Mouse (Mus musculus) MN1 (cell line): ENCODE data around the gene Fgfr2.

ENCODE experiments used
- DNase-seq: peaks from one replicate; pipeline ENCODE4 v3.0.0-alpha.2; 2016; ENCODE audit warnings: low spot score

Fgfr2 gene

GRCm38 (mm10) chr7:130664629-130665028, 2458.5 kb downstream of the Fgfr2 start:
- DNase-seq, result no peak

GRCm38 (mm10) chr7:130664037-130664436, 2459.1 kb downstream of the Fgfr2 start:
- DNase-seq, result no peak

- DNase-seq, result peak; percentile 63
Measured at GRCm38 (mm10) chr7:130662869-130663268, 2460.3 kb downstream of the Fgfr2 start.

GRCm38 (mm10) chr7:130662250-130662649, 2460.9 kb downstream of the Fgfr2 start:
- no peak for DNase-seq

- DNase-seq, result no peak
Measured at GRCm38 (mm10) chr7:130659129-130659528, 2464.0 kb downstream of the Fgfr2 start.

GRCm38 (mm10) chr7:130657751-130658150, 2465.4 kb downstream of the Fgfr2 start:
- no peak for DNase-seq

- no peak for DNase-seq
Measured at GRCm38 (mm10) chr7:130656965-130657364, 2466.2 kb downstream of the Fgfr2 start.

GRCm38 (mm10) chr7:130654562-130654961, 2468.6 kb downstream of the Fgfr2 start:
- no peak for DNase-seq

GRCm38 (mm10) chr7:130653036-130653555, 2470.1 kb downstream of the Fgfr2 start:
- peak; percentile 48 for DNase-seq

- no peak for DNase-seq
Measured at GRCm38 (mm10) chr7:130650621-130651020, 2472.5 kb downstream of the Fgfr2 start.

- peak; percentile 68 for DNase-seq
Measured at GRCm38 (mm10) chr7:130649257-130649656, 2473.9 kb downstream of the Fgfr2 start.

- peak; percentile 74 for DNase-seq
Measured at GRCm38 (mm10) chr7:130648061-130648460, 2475.1 kb downstream of the Fgfr2 start.

GRCm38 (mm10) chr7:130646762-130647139, 2476.4 kb downstream of the Fgfr2 start:
- peak; percentile 83 for DNase-seq

GRCm38 (mm10) chr7:130645994-130646761, 2477.0 kb downstream of the Fgfr2 start:
- peak; percentile 67 for DNase-seq

GRCm38 (mm10) chr7:130645332-130645993, 2477.7 kb downstream of the Fgfr2 start:
- DNase-seq, result peak; percentile 58

GRCm38 (mm10) chr7:130640681-130641080, 2482.5 kb downstream of the Fgfr2 start:
- DNase-seq, result no peak

- no peak for DNase-seq
Measured at GRCm38 (mm10) chr7:130637811-130638210, 2485.3 kb downstream of the Fgfr2 start.

- no peak for DNase-seq
Measured at GRCm38 (mm10) chr7:130636902-130637301, 2486.2 kb downstream of the Fgfr2 start.

GRCm38 (mm10) chr7:130636274-130636673, 2486.9 kb downstream of the Fgfr2 start:
- no peak for DNase-seq

GRCm38 (mm10) chr7:130635212-130635611, 2487.9 kb downstream of the Fgfr2 start:
- no peak for DNase-seq

- no peak for DNase-seq
Measured at GRCm38 (mm10) chr7:130634259-130634871, 2488.8 kb downstream of the Fgfr2 start.

- DNase-seq, result no peak
Measured at GRCm38 (mm10) chr7:130632379-130632732, 2490.8 kb downstream of the Fgfr2 start.
